In the genomic region with DNA sequence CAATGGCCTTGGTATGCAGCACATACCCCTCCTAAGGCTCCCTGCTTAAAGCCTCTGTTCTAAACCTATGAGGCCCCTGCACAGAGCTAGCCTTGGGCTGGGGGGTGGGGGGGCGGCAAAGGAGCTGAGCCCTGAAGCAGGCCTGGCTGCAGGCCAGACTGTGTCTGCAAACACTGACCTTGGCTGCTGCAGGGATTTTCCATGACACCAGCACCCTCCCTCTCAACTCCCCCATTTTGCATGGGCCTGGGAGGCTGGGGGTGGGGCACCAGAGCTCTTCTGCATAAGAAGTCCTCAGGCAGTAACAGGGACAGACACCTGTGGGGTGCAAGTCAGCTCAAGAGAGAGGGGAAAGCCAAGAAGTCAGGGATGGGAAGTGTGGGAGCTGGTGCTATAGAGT, we compare ENCODE assay signal across 9 mouse cellular contexts. TPM values are rescaled to one million over a fixed set of nuclear protein-coding genes. Genes with fewer than 3 reads are reported as not detected.
DNase-seq lines count a peak whose midpoint lies in the region; ATAC-seq lines count a peak whose summit lies in the region.
"Had no signal": no experiment of that assay in that cellular context is flagged by ENCODE, and none has a peak within 500 bp of the region (broad histone marks: within the 10 kb centered on the region; RNA-seq: fewer than 3 reads in every experiment).

No protein-coding gene starts in this region.

- H3K36me3 ChIP-seq in hindbrain, embryonic 13.5 days: no peaks in the 10 kb centered on the region
- H3K36me3 ChIP-seq in hindbrain, embryonic 12.5 days: no peaks in the 10 kb centered on the region
- H3K36me3 ChIP-seq in embryonic facial prominence, embryonic 13.5 days: no peaks in the 10 kb centered on the region

- peaks cover 30% of the 10 kb centered on the region for H3K4me1 ChIP-seq in hindbrain, embryonic 13.5 days (replicated peaks)
- peaks cover 14% of the 10 kb centered on the region; the same call in 1 of the 2 replicates for H3K4me1 ChIP-seq in hindbrain, embryonic 12.5 days
- H3K4me1 ChIP-seq in embryonic facial prominence, embryonic 13.5 days: peaks cover 16% of the 10 kb centered on the region

- peak overlapping the region; percentile 18; the same call in 1 of the 2 replicates for H3K27ac ChIP-seq in hindbrain, embryonic 13.5 days
- no peak overlapping the region for H3K27ac ChIP-seq in hindbrain, embryonic 12.5 days
- H3K27ac ChIP-seq in embryonic facial prominence, embryonic 13.5 days: peak overlapping the region; percentile 48; the same call in 1 of the 2 replicates

- H3K4me3 ChIP-seq in hindbrain, embryonic 13.5 days: no peak overlapping the region
- H3K4me3 ChIP-seq in hindbrain, embryonic 12.5 days: no peak overlapping the region
- no peak overlapping the region for H3K4me3 ChIP-seq in embryonic facial prominence, embryonic 13.5 days

- no peaks in the 10 kb centered on the region for H3K9me3 ChIP-seq in hindbrain, embryonic 13.5 days
- no peaks in the 10 kb centered on the region for H3K9me3 ChIP-seq in hindbrain, embryonic 12.5 days (replicated peaks)
- H3K9me3 ChIP-seq in embryonic facial prominence, embryonic 13.5 days: no peaks in the 10 kb centered on the region

- H3K4me2 ChIP-seq in hindbrain, embryonic 13.5 days: no peak overlapping the region
- no peak overlapping the region for H3K4me2 ChIP-seq in hindbrain, embryonic 12.5 days (replicated peaks)
- H3K4me2 ChIP-seq in embryonic facial prominence, embryonic 13.5 days: no peak overlapping the region

- ATAC-seq in hindbrain, embryonic 13.5 days (ENCODE audit: low FRiP score): no peak; the same call in 1 of the 2 replicates
- no peak for ATAC-seq in hindbrain, embryonic 12.5 days (ENCODE audit: low FRiP score)
- 0 out of 2 replicates have a peak, but pooled peaks have one; percentile 16 for ATAC-seq in embryonic facial prominence, embryonic 13.5 days (ENCODE audit: insufficient number of reproducible peaks, insufficient read depth, low FRiP score, low TSS enrichment, low read depth)

- DNase-seq in kidney, adult 11 months: peak; percentile 51
- DNase-seq in lung, postnatal 14 days: peak; percentile 74
- no peak for DNase-seq in right cerebral cortex, postnatal 25 days
- no peak for DNase-seq in layer of hippocampus, adult 9-11 months
- DNase-seq in cerebellum, adult 9-11 months: no peak

- no peak overlapping the region for H3K9ac ChIP-seq in hindbrain, embryonic 13.5 days
- no peak overlapping the region for H3K9ac ChIP-seq in hindbrain, embryonic 12.5 days
- no peak overlapping the region; the same call in 1 of the 2 replicates for H3K9ac ChIP-seq in embryonic facial prominence, embryonic 13.5 days

- H3K27me3 ChIP-seq in hindbrain, embryonic 13.5 days: peaks cover 10% of the 10 kb centered on the region; the same call in 1 of the 2 replicates
- H3K27me3 ChIP-seq in hindbrain, embryonic 12.5 days: peaks cover 8% of the 10 kb centered on the region; the same call in 1 of the 2 replicates
- H3K27me3 ChIP-seq in embryonic facial prominence, embryonic 13.5 days: peaks cover 9% of the 10 kb centered on the region

- 31% methylated on average over 1 of the region's 1 CpGs for WGBS in hindbrain, embryonic 13.5 days
- 43% methylated on average over 1 of the region's 1 CpGs for WGBS in hindbrain, embryonic 12.5 days
- WGBS in embryonic facial prominence, embryonic 13.5 days: 37% methylated on average over 1 of the region's 1 CpGs

RNA-seq across cellular contexts. Expression of a gene that starts 26.3 kb away (rescaled TPM):
- 4.3 and 4.5 TPM in 2 replicates for polyA plus RNA-seq in hindbrain, embryonic 13.5 days (2015; fragmentation: Nextera tagmentation; extraction: Ambion mirVana)
- polyA plus RNA-seq in hindbrain, embryonic 12.5 days (2016; fragmentation: Nextera tagmentation; extraction: Ambion mirVana): 1.5 and 1.6 TPM in 2 replicates
- polyA plus RNA-seq in embryonic facial prominence, embryonic 13.5 days (2015; fragmentation: Nextera tagmentation; extraction: Ambion mirVana): 0.51 and 0.63 TPM in 2 replicates
- polyA plus RNA-seq: C2C12 had no signal

RNA-seq across cellular contexts. Expression of a gene that starts 33.5 kb away (rescaled TPM):
- polyA plus RNA-seq in hindbrain, embryonic 13.5 days (2015; fragmentation: Nextera tagmentation; extraction: Ambion mirVana): 29.9 and 30.7 TPM in 2 replicates
- 28.2 and 29.3 TPM in 2 replicates for polyA plus RNA-seq in hindbrain, embryonic 12.5 days (2016; fragmentation: Nextera tagmentation; extraction: Ambion mirVana)
- 25.0 and 26.6 TPM in 2 replicates for polyA plus RNA-seq in embryonic facial prominence, embryonic 13.5 days (2015; fragmentation: Nextera tagmentation; extraction: Ambion mirVana)

RNA-seq across cellular contexts. Expression of a gene that starts 52.4 kb away (rescaled TPM):
- polyA plus RNA-seq in hindbrain, embryonic 13.5 days (2015; fragmentation: Nextera tagmentation; extraction: Ambion mirVana): 61.6 and 69.1 TPM in 2 replicates
- polyA plus RNA-seq in hindbrain, embryonic 12.5 days (2016; fragmentation: Nextera tagmentation; extraction: Ambion mirVana): 200 and 221 TPM in 2 replicates
- 270 and 318 TPM in 2 replicates for polyA plus RNA-seq in embryonic facial prominence, embryonic 13.5 days (2015; fragmentation: Nextera tagmentation; extraction: Ambion mirVana)

Comparison
In these comparisons a context has a peak if more than half of its experiments do, and no peak if none do; other contexts are left out.
1. DNase-seq: peak in kidney, adult 11 months (single experiment) and lung, postnatal 14 days (single experiment); none in right cerebral cortex, postnatal 25 days (single experiment), layer of hippocampus, adult 9-11 months (single experiment) and cerebellum, adult 9-11 months (single experiment).